Mouse (Mus musculus) lung, postnatal 0 days (tissue): ENCODE results near the gene Gria4.

Experiments used
- CTCF ChIP-seq: IDR thresholded peaks from 2 replicates; pipeline ENCODE4 v1.5.1; 2016; ENCODE audit warnings: antibody characterized with exemption, mild to moderate bottlenecking
- EP300 ChIP-seq: IDR thresholded peaks from 2 replicates; pipeline ENCODE4 v1.6.1; 2016; ENCODE audit warnings: antibody characterized with exemption, mild to moderate bottlenecking, control low read depth

DNA sequence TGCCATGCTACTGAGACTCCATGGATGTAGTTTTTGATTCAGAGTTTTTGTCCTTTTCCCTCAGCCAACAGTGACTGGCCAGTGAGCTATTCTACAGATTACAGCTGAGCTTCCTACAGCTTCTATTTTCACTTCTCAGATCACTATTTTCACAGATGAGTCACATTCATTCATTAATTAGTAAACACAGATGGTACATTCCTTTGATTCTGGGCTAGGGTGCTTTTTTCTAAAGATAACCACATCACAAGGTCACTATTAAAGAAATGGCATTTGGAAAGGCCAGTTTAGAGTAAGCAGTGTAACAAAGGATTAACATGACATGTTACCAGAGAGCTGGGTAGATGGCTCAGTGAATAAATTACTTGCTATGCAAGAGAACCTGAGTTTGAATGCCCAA lies 180.7 kb downstream of the Gria4 start:
- TF ChIP-seq CTCF = no peak
- TF ChIP-seq EP300 = no peak
